Mouse (Mus musculus): ENCODE data around the gene Rhd.

- TF ChIP-seq CTCF (IDR thresholded peaks at IDR 0.05; ENCODE audit: low read depth) = no peak
- no peak for TF ChIP-seq EP300 (IDR thresholded peaks at IDR 0.05; ENCODE audit: low read depth)
Measured at GRCm38 (mm10) chr4:134937240-134938176, 73.2 kb downstream of the Rhd start.
